Comparison of ENCODE assay signal across 22 mouse cellular contexts in the genomic region with DNA sequence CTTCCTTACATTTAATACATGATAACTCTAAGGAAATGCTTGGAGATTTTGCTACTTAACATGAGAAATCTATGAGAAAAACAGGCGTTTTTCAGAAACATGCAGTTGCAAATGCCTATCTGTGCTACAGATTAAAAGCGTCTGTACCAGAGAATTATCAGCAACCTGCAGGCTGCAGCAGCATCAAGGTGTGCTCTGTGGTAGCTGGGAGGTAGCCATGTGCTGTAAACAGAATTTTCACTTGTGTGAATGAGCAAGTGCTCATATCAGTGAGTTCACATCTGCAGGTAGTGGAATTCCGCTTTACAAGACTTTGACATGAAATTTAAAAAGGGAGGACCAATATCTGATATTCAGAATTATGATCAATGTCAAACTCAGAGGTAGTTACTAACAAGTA. TPM values are rescaled to one million over a fixed set of nuclear protein-coding genes. Genes with fewer than 3 reads are reported as not detected.
"Had no signal": no experiment of that assay in that cellular context is flagged by ENCODE, and none has a peak within 500 bp of the region (broad histone marks: within the 10 kb centered on the region; RNA-seq: fewer than 3 reads in every experiment).

No protein-coding gene starts in this region.

- H3K4me1 ChIP-seq: limb, embryonic 10.5 days; limb, embryonic 13.5 days; midbrain, embryonic 10.5 days; neural tube, embryonic 12.5 days; neural tube, embryonic 15.5 days; stomach, embryonic 15.5 days had no signal

- H3K27me3 ChIP-seq: limb, embryonic 13.5 days; megakaryocyte, embryonic 14.5 days; neural tube, embryonic 12.5 days; neural tube, embryonic 15.5 days; stomach, embryonic 15.5 days had no signal

- ATAC-seq: intestine, embryonic 16.5 days had no signal

- H3K9me3 ChIP-seq: limb, embryonic 10.5 days; limb, embryonic 13.5 days; megakaryocyte, embryonic 14.5 days; midbrain, embryonic 10.5 days; neural tube, embryonic 12.5 days; neural tube, embryonic 15.5 days; stomach, embryonic 15.5 days had no signal

- H3K4me2 ChIP-seq: limb, embryonic 13.5 days; lung, embryonic 14.5 days; neural tube, embryonic 12.5 days; neural tube, embryonic 15.5 days; stomach, embryonic 15.5 days had no signal

- DNase-seq: kidney, adult 18-20 months; kidney, adult 9 months; kidney, postnatal 25 days; layer of hippocampus, adult 9-11 months; lung, embryonic 14.5 days; lung, postnatal 10 days; lung, postnatal 36 days; midbrain, embryonic 14.5 days; right cerebral cortex, adult 18-20 months; right cerebral cortex, postnatal 14 days; spleen, adult 18-20 months; thymus, postnatal 25 days had no signal

- H3K4me3 ChIP-seq: layer of hippocampus, adult 2 months; limb, embryonic 10.5 days; limb, embryonic 13.5 days; megakaryocyte, embryonic 14.5 days; midbrain, embryonic 10.5 days; neural tube, embryonic 12.5 days; neural tube, embryonic 15.5 days; stomach, embryonic 15.5 days had no signal

- H3K36me3 ChIP-seq: limb, embryonic 13.5 days; stomach, embryonic 15.5 days had no signal

- H3K27ac ChIP-seq: layer of hippocampus, adult 2 months; limb, embryonic 10.5 days; limb, embryonic 13.5 days; midbrain, embryonic 10.5 days; neural tube, embryonic 12.5 days; neural tube, embryonic 15.5 days; stomach, embryonic 15.5 days had no signal

- H3K9ac ChIP-seq: limb, embryonic 13.5 days; lung, embryonic 14.5 days; neural tube, embryonic 12.5 days; neural tube, embryonic 15.5 days; stomach, embryonic 15.5 days had no signal

RNA-seq across cellular contexts. Expression of a gene that starts 42.7 kb away (rescaled TPM):
- polyA plus RNA-seq: liver, adult 2 months had no signal
